Mouse (Mus musculus) ES-Bruce4 (cell line): ENCODE measurements around the gene Tmed9.

Source experiments
- CTCF ChIP-seq: IDR thresholded peaks from one replicate; pipeline ENCODE4 v1.8.1; 2011; ENCODE audit warnings: low read depth, low read length
- POLR2A ChIP-seq: IDR thresholded peaks from one replicate; pipeline ENCODE4 v1.8.1; 2011; ENCODE audit warnings: low read length; ENCODE audit not compliant: insufficient read depth

- TF ChIP-seq POLR2A (no peak), CTCF (no peak)
Measured at GRCm38 (mm10) chr13:55569726-55570285, 3.7 kb upstream of the Tmed9 start.
